28 mouse cellular contexts compared by ENCODE assay signal in the genomic region with DNA sequence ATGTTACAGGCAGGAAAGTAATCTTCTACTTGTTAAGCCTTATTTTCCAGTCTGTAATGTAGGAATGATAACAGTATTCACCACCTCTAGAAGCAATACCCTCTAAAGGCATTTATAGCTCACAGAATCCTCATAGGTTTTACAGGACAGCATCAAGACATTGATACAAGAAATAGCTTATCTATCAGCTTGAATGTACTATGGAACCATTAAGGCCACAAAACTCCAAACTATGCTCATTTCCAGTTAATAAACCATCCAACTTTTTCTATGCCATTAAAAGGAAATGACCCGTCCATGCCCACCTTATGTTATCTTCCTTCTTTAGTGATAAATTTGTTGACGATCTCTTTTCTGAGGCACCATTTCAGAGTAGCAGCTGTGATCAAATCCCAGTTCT.
"Had no signal": no experiment of that assay in that cellular context is flagged by ENCODE, and none has a peak within 500 bp of the region (broad histone marks: within the 10 kb centered on the region; RNA-seq: fewer than 3 reads in every experiment).

No protein-coding gene starts in this region.

- H3K36me3 ChIP-seq: embryonic facial prominence, embryonic 10.5 days; embryonic facial prominence, embryonic 12.5 days; embryonic facial prominence, embryonic 13.5 days; embryonic facial prominence, embryonic 15.5 days; forebrain, embryonic 12.5 days; forebrain, embryonic 15.5 days had no signal

- DNase-seq: cerebellum, adult 8-10 months; cerebellum, adult 9-10 months; cerebellum, adult 9-11 months; cerebellum, postnatal 10 days; cerebellum, postnatal 14 days; cerebellum, postnatal 25 days; cerebellum, postnatal 36 days; embryo, embryonic 11 days; forebrain, postnatal 0 days; gastrocnemius, adult 2 months; gastrocnemius, postnatal 10 days; gastrocnemius, postnatal 14 days; gastrocnemius, postnatal 25 days; gastrocnemius, postnatal 36 days; heart, adult 11 months; heart, adult 18-20 months; heart, adult 2 months had no signal

- ATAC-seq: forebrain, embryonic 13.5 days; forebrain, embryonic 14.5 days; forebrain, embryonic 15.5 days; forebrain, embryonic 16.5 days; forebrain, postnatal 0 days had no signal

- H3K4me3 ChIP-seq: embryonic facial prominence, embryonic 10.5 days; embryonic facial prominence, embryonic 12.5 days; embryonic facial prominence, embryonic 13.5 days; embryonic facial prominence, embryonic 15.5 days; erythroblast, embryonic 14.5 days; forebrain, embryonic 10.5 days; forebrain, embryonic 12.5 days; forebrain, embryonic 13.5 days; forebrain, embryonic 15.5 days; gastrocnemius, adult 2 months; heart, adult 2 months had no signal

- H3K9me3 ChIP-seq: embryonic facial prominence, embryonic 10.5 days; embryonic facial prominence, embryonic 12.5 days; embryonic facial prominence, embryonic 13.5 days; embryonic facial prominence, embryonic 15.5 days; forebrain, embryonic 10.5 days; forebrain, embryonic 12.5 days; forebrain, embryonic 13.5 days; forebrain, embryonic 15.5 days had no signal

- H3K4me2 ChIP-seq: embryonic facial prominence, embryonic 12.5 days; embryonic facial prominence, embryonic 13.5 days; embryonic facial prominence, embryonic 15.5 days; forebrain, embryonic 12.5 days; forebrain, embryonic 13.5 days; forebrain, embryonic 15.5 days had no signal

- H3K4me1 ChIP-seq: embryonic facial prominence, embryonic 10.5 days; embryonic facial prominence, embryonic 12.5 days; embryonic facial prominence, embryonic 13.5 days; embryonic facial prominence, embryonic 15.5 days; forebrain, embryonic 10.5 days; forebrain, embryonic 12.5 days; forebrain, embryonic 13.5 days; forebrain, embryonic 15.5 days had no signal

- H3K27me3 ChIP-seq: embryonic facial prominence, embryonic 12.5 days; embryonic facial prominence, embryonic 13.5 days; embryonic facial prominence, embryonic 15.5 days; forebrain, embryonic 12.5 days; forebrain, embryonic 13.5 days; forebrain, embryonic 15.5 days had no signal

- H3K9ac ChIP-seq: embryonic facial prominence, embryonic 12.5 days; embryonic facial prominence, embryonic 13.5 days; embryonic facial prominence, embryonic 15.5 days; forebrain, embryonic 12.5 days; forebrain, embryonic 13.5 days; forebrain, embryonic 15.5 days; forebrain, postnatal 0 days had no signal

- H3K27ac ChIP-seq: embryonic facial prominence, embryonic 10.5 days; embryonic facial prominence, embryonic 12.5 days; embryonic facial prominence, embryonic 13.5 days; embryonic facial prominence, embryonic 15.5 days; forebrain, embryonic 10.5 days; forebrain, embryonic 12.5 days; forebrain, embryonic 13.5 days; forebrain, embryonic 15.5 days; gastrocnemius, adult 2 months; heart, adult 2 months had no signal
